Mouse (Mus musculus): Measurements from ENCODE around the gene Ldb2. TPM values are rescaled to one million over a fixed set of nuclear protein-coding genes. Genes with fewer than 3 reads are reported as not detected.

The Ldb2 gene
- polyA plus RNA-seq, 1 experiment from 2014 or later: 13.3 TPM

DNA sequence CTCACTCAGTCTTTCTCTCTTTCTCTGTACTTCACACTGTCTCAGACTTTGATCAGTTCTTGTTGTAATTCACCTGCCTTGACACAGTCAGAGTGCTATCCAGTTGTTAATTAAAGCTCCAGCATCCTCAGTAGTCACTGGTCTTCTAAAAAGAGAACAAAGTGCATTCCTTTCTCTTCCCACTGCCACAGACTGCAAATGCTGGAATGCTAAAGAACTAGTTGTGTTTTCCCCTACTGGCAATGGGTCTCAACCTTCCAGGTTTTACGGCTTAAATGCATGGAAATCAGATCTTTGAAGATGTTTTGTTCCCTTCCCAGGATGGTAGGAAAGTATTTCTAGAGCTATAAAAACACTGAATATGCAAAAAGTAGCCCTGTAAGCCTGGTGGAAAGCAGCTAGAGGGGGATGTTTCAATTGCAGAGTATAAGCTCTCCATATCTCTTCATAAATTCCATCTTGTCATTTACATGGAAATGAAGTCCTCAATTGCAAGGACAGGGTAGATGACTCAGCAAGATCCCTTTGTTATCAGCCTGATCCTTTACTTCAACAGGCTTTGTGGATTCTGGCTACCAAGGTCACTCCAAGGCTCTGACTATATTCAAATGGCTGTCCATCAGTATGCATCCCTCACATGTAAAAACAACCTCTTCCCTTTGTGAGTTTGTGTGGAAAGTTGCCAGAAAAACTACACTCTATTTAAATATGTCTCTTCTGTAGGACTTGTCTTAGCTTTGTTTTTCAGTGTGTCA, 45.1 kb downstream of the Ldb2 start:
- no peak overlapping the region for H3K4me3 ChIP-seq
- no peaks in the 10 kb centered on the region for H3K27me3 ChIP-seq (ENCODE audit: low read depth, poor library complexity, severe bottlenecking)
- H3K9me3 ChIP-seq (replicated peaks): no peaks in the 10 kb centered on the region
- WGBS: 53% methylated on average over 1 of the region's 1 CpGs
- peaks cover 5% of the 10 kb centered on the region; the same call in 1 of the 2 replicates for H3K4me1 ChIP-seq
- DNase-seq (ENCODE audit: low spot score): no peak
- no peaks in the 10 kb centered on the region for H3K36me3 ChIP-seq
- H3K27ac ChIP-seq (replicated peaks): no peak overlapping the region

DNA sequence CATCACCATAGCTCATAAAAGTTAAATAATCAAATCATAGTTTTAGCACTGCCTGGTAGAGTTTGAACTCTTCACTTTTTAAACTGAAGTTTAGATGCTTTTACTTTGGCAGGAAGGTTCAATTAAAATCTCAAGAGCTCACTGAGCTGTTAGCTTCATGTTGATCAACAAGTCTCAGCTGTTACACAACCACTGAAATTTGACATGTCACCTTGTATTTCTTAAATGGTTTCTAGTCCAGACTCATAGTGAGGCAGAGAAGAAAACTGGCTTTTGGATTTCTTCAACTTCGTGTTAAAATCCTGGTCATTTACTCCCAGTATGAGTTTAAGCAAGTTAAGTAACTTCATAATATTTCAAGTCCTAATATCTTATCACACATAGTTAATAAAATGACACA, 53.8 kb downstream of the Ldb2 start:
- DNase-seq (ENCODE audit: low spot score): no peak
- no peak overlapping the region for H3K4me3 ChIP-seq
- WGBS: 91% methylated on average over 1 of the region's 1 CpGs

GRCm38 (mm10) chr5:44736366-44736765, 63.1 kb downstream of the Ldb2 start:
- 92% methylated on average over 3 of the region's 3 CpGs for WGBS
- Histone ChIP-seq H3K9me3 (replicated peaks) (no peaks in the 10 kb centered on the region), H3K27ac (replicated peaks) (no peak overlapping the region), H3K36me3 (no peaks in the 10 kb centered on the region), H3K4me3 (no peak overlapping the region), H3K27me3 (ENCODE audit: low read depth, poor library complexity, severe bottlenecking) (no peaks in the 10 kb centered on the region), H3K4me1 (no peaks in the 10 kb centered on the region)
- no peak for DNase-seq (ENCODE audit: low spot score)

More for the DNA sequence above, 53.8 kb downstream of the Ldb2 start:
- Histone ChIP-seq H3K4me1 (no peaks in the 10 kb centered on the region), H3K36me3 (no peaks in the 10 kb centered on the region), H3K27me3 (ENCODE audit: low read depth, poor library complexity, severe bottlenecking) (no peaks in the 10 kb centered on the region), H3K9me3 (replicated peaks) (no peaks in the 10 kb centered on the region), H3K27ac (replicated peaks) (no peak overlapping the region)

- Histone ChIP-seq H3K27me3 (ENCODE audit: low read depth, poor library complexity, severe bottlenecking) (no peaks in the 10 kb centered on the region), H3K4me1 (no peaks in the 10 kb centered on the region), H3K27ac (replicated peaks) (no peak overlapping the region), H3K4me3 (no peak overlapping the region), H3K9me3 (replicated peaks) (no peaks in the 10 kb centered on the region), H3K36me3 (no peaks in the 10 kb centered on the region)
- WGBS: 98% methylated on average over 3 of the region's 3 CpGs
- DNase-seq (ENCODE audit: low spot score): no peak
Observed at GRCm38 (mm10) chr5:44734131-44734723, 65.3 kb downstream of the Ldb2 start.

- 81% methylated on average over 8 of the region's 8 CpGs for WGBS
- 0 out of 2 replicates have a peak, but pooled peaks cover 7% of the 10 kb centered on the region for H3K4me1 ChIP-seq
- no peak for DNase-seq (ENCODE audit: low spot score)
Observed at GRCm38 (mm10) chr5:44729646-44730310, 69.7 kb downstream of the Ldb2 start.

DNA sequence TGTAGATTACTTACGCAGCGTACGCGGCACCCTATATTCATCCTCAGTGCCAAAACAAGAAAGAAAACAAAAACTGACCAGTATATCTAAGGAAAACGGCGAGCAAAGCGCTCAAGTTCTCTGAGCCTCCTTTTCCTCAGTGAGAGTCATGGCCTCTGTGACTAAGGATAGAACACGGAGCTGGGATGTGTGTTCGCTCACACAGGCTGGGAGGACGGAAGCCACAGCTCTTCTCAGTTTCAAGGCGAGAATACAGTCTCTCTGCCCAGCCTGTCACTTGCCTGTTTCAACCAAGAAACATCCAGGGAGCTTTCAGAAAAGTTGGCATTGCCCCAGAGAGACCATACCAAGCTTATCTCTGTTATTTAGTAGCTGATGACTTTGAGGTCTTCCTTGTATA, 71.5 kb downstream of the Ldb2 start:
- peaks cover 10% of the 10 kb centered on the region for H3K4me1 ChIP-seq
- WGBS: 91% methylated on average over 11 of the region's 11 CpGs

More at GRCm38 (mm10) chr5:44729646-44730310, 69.7 kb downstream of the Ldb2 start:
- Histone ChIP-seq H3K36me3 (no peaks in the 10 kb centered on the region), H3K4me3 (no peak overlapping the region), H3K9me3 (replicated peaks) (no peaks in the 10 kb centered on the region), H3K27me3 (ENCODE audit: low read depth, poor library complexity, severe bottlenecking) (no peaks in the 10 kb centered on the region), H3K27ac (replicated peaks) (no peak overlapping the region)

DNA sequence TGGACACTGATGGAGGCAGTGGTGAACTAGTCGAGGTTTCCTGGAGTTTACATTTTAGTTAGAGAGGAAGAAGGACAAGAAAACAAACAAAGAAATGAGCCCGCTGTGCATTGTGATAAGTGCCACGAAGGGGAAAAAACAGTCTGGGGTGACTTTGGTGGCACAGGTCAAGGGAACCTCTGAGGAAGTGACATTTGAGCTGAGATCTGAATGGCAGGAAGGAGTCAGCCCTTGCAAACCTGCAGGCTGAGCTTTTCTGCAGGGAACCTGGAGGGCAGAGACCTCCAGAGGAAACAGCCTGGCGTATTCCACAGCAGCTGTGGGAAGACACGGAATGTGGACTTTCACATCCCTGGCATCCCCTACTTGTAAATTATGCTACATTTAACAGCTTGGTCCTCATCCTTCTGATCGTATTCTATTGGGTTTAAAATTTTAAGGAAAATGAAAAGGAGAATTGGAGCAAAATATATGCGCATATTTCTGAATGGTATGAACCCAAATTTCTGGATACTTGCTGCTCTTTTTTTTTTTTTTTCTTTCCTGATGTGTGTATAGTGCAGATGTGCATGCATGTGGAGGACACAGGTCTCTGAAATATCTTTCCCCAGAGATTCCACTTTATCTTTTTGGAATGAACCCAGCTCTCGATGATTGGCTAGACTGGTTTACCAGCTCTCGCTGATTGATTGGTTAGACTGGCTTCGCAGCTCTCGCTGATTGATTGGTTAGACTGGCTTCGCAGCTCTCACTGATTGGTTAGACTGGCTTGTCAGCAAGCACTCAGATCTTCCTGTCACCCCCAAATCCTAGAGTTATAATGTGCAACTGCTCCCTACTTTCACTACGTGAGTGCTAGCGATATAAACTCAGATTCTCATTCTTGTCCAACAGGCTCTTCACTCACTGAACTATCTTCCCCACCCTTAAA, 72.7 kb downstream of the Ldb2 start:
- Histone ChIP-seq H3K4me1 (peaks cover 14% of the 10 kb centered on the region), H3K36me3 (no peaks in the 10 kb centered on the region), H3K27ac (replicated peaks) (0 out of 2 replicates have a peak overlapping the region, but pooled peaks have one; percentile 38), H3K4me3 (no peak overlapping the region), H3K27me3 (ENCODE audit: low read depth, poor library complexity, severe bottlenecking) (no peaks in the 10 kb centered on the region), H3K9me3 (replicated peaks) (no peaks in the 10 kb centered on the region)
- DNase-seq (ENCODE audit: low spot score): no peak
- WGBS: 77% methylated on average over 14 of the region's 14 CpGs

More for the DNA sequence above, 71.5 kb downstream of the Ldb2 start:
- Histone ChIP-seq H3K36me3 (no peaks in the 10 kb centered on the region), H3K4me3 (no peak overlapping the region), H3K27ac (replicated peaks) (no peak overlapping the region), H3K27me3 (ENCODE audit: low read depth, poor library complexity, severe bottlenecking) (no peaks in the 10 kb centered on the region), H3K9me3 (replicated peaks) (no peaks in the 10 kb centered on the region)
- DNase-seq (ENCODE audit: low spot score): no peak

DNA sequence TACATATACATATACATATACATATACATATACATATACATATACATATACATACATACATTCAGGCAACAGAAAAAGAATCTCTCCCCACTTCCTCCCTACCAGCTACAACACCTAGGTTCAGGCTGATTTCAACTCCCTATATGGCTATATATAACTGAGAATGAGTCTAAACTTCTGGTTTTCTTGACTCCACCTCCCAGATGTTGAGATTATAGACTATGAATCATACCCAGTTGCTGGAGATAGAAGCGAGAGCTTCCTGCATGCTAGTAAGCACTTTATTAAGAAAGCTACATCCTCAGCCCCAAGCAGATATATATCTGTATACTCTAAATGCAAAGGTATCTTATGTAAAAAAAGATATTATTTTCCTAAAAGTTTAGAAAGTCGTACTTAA, 74.0 kb downstream of the Ldb2 start:
- DNase-seq (ENCODE audit: low spot score): no peak
- no peak overlapping the region for H3K4me3 ChIP-seq
- H3K9me3 ChIP-seq (replicated peaks): no peaks in the 10 kb centered on the region
- no peaks in the 10 kb centered on the region for H3K36me3 ChIP-seq
- WGBS: 89% methylated on average over 2 of the region's 2 CpGs
- no peaks in the 10 kb centered on the region for H3K27me3 ChIP-seq (ENCODE audit: low read depth, poor library complexity, severe bottlenecking)
- no peak overlapping the region for H3K27ac ChIP-seq (replicated peaks)
- peaks cover 14% of the 10 kb centered on the region for H3K4me1 ChIP-seq

DNA sequence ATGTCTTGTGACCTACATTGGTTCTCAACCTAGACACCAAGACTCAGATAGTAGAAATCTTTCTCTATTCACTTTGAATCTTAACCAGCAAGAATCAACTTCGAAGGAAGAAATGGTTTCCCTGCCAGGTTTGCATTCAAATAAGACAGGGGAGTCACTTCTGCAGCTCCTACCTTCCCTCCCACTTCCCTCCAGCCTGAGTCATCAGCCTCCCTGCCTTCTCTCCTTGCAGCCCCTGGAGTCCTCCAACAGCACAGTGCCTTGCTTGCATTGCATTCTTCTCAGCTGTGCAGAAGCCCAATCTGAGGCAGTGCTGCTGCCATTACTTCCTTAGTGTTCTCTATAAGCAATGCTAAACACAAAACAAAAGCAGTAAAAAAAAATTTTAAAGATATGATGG, 79.6 kb downstream of the Ldb2 start:
- H3K36me3 ChIP-seq: no peaks in the 10 kb centered on the region
- H3K27ac ChIP-seq (replicated peaks): no peak overlapping the region
- no peak overlapping the region for H3K4me3 ChIP-seq
- no peaks in the 10 kb centered on the region for H3K27me3 ChIP-seq (ENCODE audit: low read depth, poor library complexity, severe bottlenecking)
- no peak for DNase-seq (ENCODE audit: low spot score)
- 85% methylated on average over 1 of the region's 1 CpGs for WGBS
- H3K9me3 ChIP-seq (replicated peaks): no peaks in the 10 kb centered on the region
- H3K4me1 ChIP-seq: peaks cover 8% of the 10 kb centered on the region

DNA sequence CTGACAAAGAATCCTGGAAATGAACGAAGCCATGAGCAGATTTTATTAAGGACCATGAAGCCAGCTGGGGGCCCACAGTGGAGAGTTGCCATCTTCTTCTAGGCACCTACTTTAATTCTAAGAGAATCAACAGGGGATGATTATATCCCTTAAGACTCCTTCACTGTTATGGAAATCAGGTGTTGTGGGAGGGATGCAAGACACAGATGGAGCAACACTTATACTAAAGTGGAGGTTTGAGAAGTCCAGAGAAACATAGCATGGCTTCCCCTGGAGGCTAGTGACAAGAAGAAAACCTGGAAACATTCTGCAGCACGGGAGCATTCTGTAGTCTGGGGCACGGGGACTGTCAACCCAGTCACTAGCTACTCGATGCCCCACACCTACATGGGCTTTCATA, 85.0 kb downstream of the Ldb2 start:
- no peak for DNase-seq (ENCODE audit: low spot score)
- WGBS: 50% methylated on average over 4 of the region's 4 CpGs
- Histone ChIP-seq H3K27me3 (ENCODE audit: low read depth, poor library complexity, severe bottlenecking) (no peaks in the 10 kb centered on the region), H3K4me3 (no peak overlapping the region), H3K4me1 (peaks cover 19% of the 10 kb centered on the region), H3K27ac (replicated peaks) (no peak overlapping the region), H3K36me3 (no peaks in the 10 kb centered on the region), H3K9me3 (replicated peaks) (no peaks in the 10 kb centered on the region)

DNA sequence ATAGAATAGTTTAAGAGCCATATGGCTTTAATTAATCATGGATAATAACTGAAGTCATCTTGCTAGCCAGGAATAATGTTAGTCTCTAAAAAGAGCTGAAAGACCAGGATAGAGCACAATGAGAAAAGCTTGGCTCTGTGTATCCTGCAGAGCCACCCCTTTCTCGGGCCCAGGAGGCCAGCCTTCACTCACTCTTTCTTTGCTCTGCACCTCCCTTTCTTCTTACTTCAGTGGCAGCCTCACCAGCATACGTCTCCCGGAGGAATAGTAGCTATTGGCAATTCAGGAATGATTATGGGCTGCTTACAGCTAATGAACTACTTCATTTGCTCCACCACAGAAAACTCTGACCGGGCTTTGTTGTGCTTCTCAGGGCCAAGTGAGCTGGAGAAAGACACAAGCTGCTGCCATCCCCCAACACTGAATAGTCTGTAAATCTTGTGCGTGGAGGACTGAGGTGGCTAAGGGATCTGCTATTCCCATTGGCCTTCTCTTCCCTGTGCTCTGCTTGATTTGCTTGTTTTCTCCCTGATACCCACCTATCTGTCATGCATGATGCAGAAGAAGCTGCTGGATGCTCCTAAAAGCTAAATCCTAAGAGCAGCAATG, 86.2 kb downstream of the Ldb2 start:
- no peaks in the 10 kb centered on the region for H3K27me3 ChIP-seq (ENCODE audit: low read depth, poor library complexity, severe bottlenecking)
- H3K36me3 ChIP-seq: no peaks in the 10 kb centered on the region
- 0 out of 2 replicates have a peak overlapping the region, but pooled peaks have one; percentile 33 for H3K27ac ChIP-seq (replicated peaks)
- H3K9me3 ChIP-seq (replicated peaks): no peaks in the 10 kb centered on the region
- peaks cover 19% of the 10 kb centered on the region for H3K4me1 ChIP-seq
- H3K4me3 ChIP-seq: no peak overlapping the region
- no peak for DNase-seq (ENCODE audit: low spot score)
- 24% methylated on average over 5 of the region's 5 CpGs for WGBS

DNA sequence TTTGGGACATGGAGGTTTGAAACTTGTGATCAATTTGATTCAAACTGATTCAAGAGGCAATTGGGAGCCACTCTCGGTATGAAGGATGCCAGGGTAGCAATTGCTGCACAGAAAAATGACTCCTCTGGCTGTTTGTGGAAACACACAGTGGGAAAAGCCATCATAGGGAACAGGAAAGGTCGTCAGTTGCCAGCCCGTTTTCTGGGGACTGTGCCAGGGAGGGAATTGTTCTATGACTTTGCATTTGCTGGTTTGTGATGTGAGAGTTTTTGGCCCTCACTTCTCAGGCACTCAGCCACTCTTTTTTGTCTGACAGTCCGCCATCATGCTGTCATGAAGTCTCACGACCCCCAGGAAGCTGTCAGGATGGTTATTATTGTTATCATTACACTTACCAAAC, 88.3 kb downstream of the Ldb2 start:
- H3K4me1 ChIP-seq: peaks cover 32% of the 10 kb centered on the region
- H3K36me3 ChIP-seq: no peaks in the 10 kb centered on the region
- H3K9me3 ChIP-seq (replicated peaks): no peaks in the 10 kb centered on the region
- no peak for DNase-seq (ENCODE audit: low spot score)
- no peak overlapping the region for H3K27ac ChIP-seq (replicated peaks)
- 84% methylated on average over 5 of the region's 5 CpGs for WGBS
- H3K4me3 ChIP-seq: no peak overlapping the region
- H3K27me3 ChIP-seq (ENCODE audit: low read depth, poor library complexity, severe bottlenecking): no peaks in the 10 kb centered on the region
